Mouse (Mus musculus) lung, postnatal 0 days (tissue): ENCODE data around the gene C530025M09Rik.

ENCODE experiments used
- CTCF ChIP-seq: IDR thresholded peaks from 2 replicates; pipeline ENCODE4 v1.5.1; 2016; ENCODE audit warnings: antibody characterized with exemption, mild to moderate bottlenecking
- EP300 ChIP-seq: IDR thresholded peaks from 2 replicates; pipeline ENCODE4 v1.6.1; 2016; ENCODE audit warnings: antibody characterized with exemption, mild to moderate bottlenecking, control low read depth

- TF ChIP-seq CTCF (no peak), EP300 (no peak)
Observed at GRCm38 (mm10) chr2:149870496-149870895, 39.5 kb upstream of the C530025M09Rik start.
